Mouse (Mus musculus): ENCODE measurements at regions not wholly inside any gene's neighbourhood (a gene's known extent, or its start where the extent isn't known, plus 50 kb on each side); places are given as distances from the start of the nearest gene placed in this dataset.

- Histone ChIP-seq H3K4me1 (ENCODE audit: control insufficient read depth in 1 of 2, insufficient read depth in 2 of 2) (peaks cover 7 to 29% of the 10 kb centered on the region in 2 experiments), H3K4me2 (ENCODE audit: insufficient read depth, low read depth, poor library complexity, severe bottlenecking) (peak overlapping the region; percentile 63; the same call in 1 of the 2 replicates), H3K9me3 (replicated peaks; ENCODE audit: low read length) (no peaks in the 10 kb centered on the region), H3K79me2 (replicated peaks; ENCODE audit: control insufficient read depth, extremely low read depth, insufficient read depth, poor library complexity, severe bottlenecking) (no peaks in the 10 kb centered on the region), H3K36me3 (replicated peaks in 1 of 2; ENCODE audit: control insufficient read depth in 1 of 2, insufficient read depth in 1 of 2, low read length in 1 of 2) (no peaks in the 10 kb centered on the region), H3K9ac (ENCODE audit: insufficient read depth, low read depth) (no peak overlapping the region), H3K27me3 (replicated peaks) (no peaks in the 10 kb centered on the region), H3K4me3 (replicated peaks in 1 of 3; ENCODE audit: low read depth in 2 of 3, low read length in 2 of 3, poor library complexity in 1 of 3) (no peak overlapping the region), H3K27ac (ENCODE audit: insufficient read depth, low read depth) (peak overlapping the region; percentile 61)
- peak; percentile 61; the same call in 1 of the 2 replicates for TF ChIP-seq TBP (conservative IDR thresholded peaks at IDR 0.05; ENCODE audit: low read depth, low read length)
- TF ChIP-seq MEF2A (IDR thresholded peaks at IDR 0.05; ENCODE audit: borderline replicate concordance, low read depth, low read length), result peak; percentile 86
- TF ChIP-seq SIN3A (IDR thresholded peaks at IDR 0.05; ENCODE audit: low read length), result peak; percentile 42; the same call in 1 of the 2 replicates
- TF ChIP-seq POLR2AphosphoS2 (IDR thresholded peaks at IDR 0.05; ENCODE audit: low read depth, low read length), result no peak
- no peak for TF ChIP-seq ZC3H11A (IDR thresholded peaks at IDR 0.05; ENCODE audit: low read depth, low read length)
- no peak for TF ChIP-seq HCFC1 (IDR thresholded peaks at IDR 0.05; ENCODE audit: low read depth, low read length)
- TF ChIP-seq RCOR1 (conservative IDR thresholded peaks at IDR 0.05; ENCODE audit: low read depth, low read length), result 0 out of 2 replicates have a peak, but pooled peaks have one; percentile 21
- TF ChIP-seq JUN (IDR thresholded peaks at IDR 0.05; ENCODE audit: insufficient read depth, low read depth, low read length), result peak; percentile 100
- peak; percentile 99 for TF ChIP-seq TCF12 (IDR thresholded peaks at IDR 0.05; ENCODE audit: low read depth, low read length)
- no peak for TF ChIP-seq PAX5 (IDR thresholded peaks at IDR 0.05; ENCODE audit: low read length)
- TF ChIP-seq CHD2 (IDR thresholded peaks at IDR 0.05; ENCODE audit: low read length), result 0 out of 2 replicates have a peak, but pooled peaks have one; percentile 39
- peak; percentile 96 for TF ChIP-seq JUND (conservative IDR thresholded peaks at IDR 0.05; ENCODE audit: low read depth, low read length)
- TF ChIP-seq RAD21 (IDR thresholded peaks at IDR 0.05; ENCODE audit: low read depth, low read length), result peak; percentile 36
- no peak for TF ChIP-seq USF2 (conservative IDR thresholded peaks at IDR 0.05; ENCODE audit: low read depth, low read length)
- 0 out of 2 replicates have a peak, but pooled peaks have one; percentile 61 for TF ChIP-seq MAX (IDR thresholded peaks at IDR 0.05; ENCODE audit: low read length)
- no peak for TF ChIP-seq POLR2A (IDR thresholded peaks at IDR 0.05; ENCODE audit: low read depth, low read length)
- peak; percentile 46; the same call in 1 of the 2 replicates for TF ChIP-seq MYC (IDR thresholded peaks at IDR 0.05; ENCODE audit: low read depth, low read length)
- peak; percentile 81; the same call in 1 of the 2 replicates for TF ChIP-seq IRF4 (IDR thresholded peaks at IDR 0.05; ENCODE audit: low read depth, low read length)
- TF ChIP-seq ETS1 (conservative IDR thresholded peaks at IDR 0.05; ENCODE audit: low read depth, low read length), result peak; percentile 94
- TF ChIP-seq SMC3 (IDR thresholded peaks at IDR 0.05; ENCODE audit: low read depth, low read length), result peak; percentile 23
- TF ChIP-seq EP300 (IDR thresholded peaks at IDR 0.05; ENCODE audit: low read length), result peak; percentile 93
- peak; percentile 59 for TF ChIP-seq BHLHE40 (IDR thresholded peaks at IDR 0.05; ENCODE audit: low read depth, low read length)
- peak; percentile 76 for DNase-seq (ENCODE audit: extremely low read depth)
- dilution Hi-C loops (cut with MboI; ENCODE audit: extremely low pct_ligation_motif_present, extremely low pct_unique_long_range_greater_than_20kb, low sequenced_read_pairs) (no loop called here), in situ Hi-C loops (cut with MboI; ENCODE audit: low pct_ligation_motif_present, low pct_unique_long_range_greater_than_20kb, low sequenced_read_pairs) (loop anchor here (5.0 kb wide), 1 partner anchor 226 kb away; the partner anchor contains the start of gene Itga4)
Observed at GRCm38 (mm10) chr2:79030990-79031389, 163.1 kb downstream of the Ube2e3 start.

- peak overlapping the region; percentile 64 for H3K27ac ChIP-seq (ENCODE audit: insufficient read depth, low read depth)
- H3K79me2 ChIP-seq (replicated peaks; ENCODE audit: control insufficient read depth, extremely low read depth, insufficient read depth, poor library complexity, severe bottlenecking), result no peaks in the 10 kb centered on the region
- H3K4me3 ChIP-seq (replicated peaks in 1 of 3; ENCODE audit: low read depth in 2 of 3, low read length in 2 of 3, poor library complexity in 1 of 3), result no peak overlapping the region
- no peak overlapping the region for H3K9ac ChIP-seq (ENCODE audit: insufficient read depth, low read depth)
- H3K9me3 ChIP-seq (replicated peaks; ENCODE audit: low read length), result no peaks in the 10 kb centered on the region
- H3K4me1 ChIP-seq (ENCODE audit: control insufficient read depth in 1 of 2, insufficient read depth in 2 of 2), result peaks cover 23 to 46% of the 10 kb centered on the region in 2 experiments
- in situ Hi-C loops (cut with MboI; ENCODE audit: low pct_ligation_motif_present, low pct_unique_long_range_greater_than_20kb, low sequenced_read_pairs) (no loop called here), dilution Hi-C loops (cut with MboI; ENCODE audit: extremely low pct_ligation_motif_present, extremely low pct_unique_long_range_greater_than_20kb, low sequenced_read_pairs) (no loop called here)
- H3K4me2 ChIP-seq (ENCODE audit: insufficient read depth, low read depth, poor library complexity, severe bottlenecking), result peak overlapping the region; percentile 56
- H3K27me3 ChIP-seq (replicated peaks), result no peaks in the 10 kb centered on the region
- no peaks in the 10 kb centered on the region for H3K36me3 ChIP-seq (replicated peaks in 1 of 2; ENCODE audit: control insufficient read depth in 1 of 2, insufficient read depth in 1 of 2, low read length in 1 of 2)
- DNase-seq (ENCODE audit: extremely low read depth), result peak; percentile 58
- TF ChIP-seq E2F4 (IDR thresholded peaks at IDR 0.05; ENCODE audit: insufficient replicate concordance, low read depth, low read length) (no peak), ELF1 (IDR thresholded peaks at IDR 0.05; ENCODE audit: low read depth, low read length) (peak; percentile 39; the same call in 1 of the 2 replicates), POLR2AphosphoS2 (IDR thresholded peaks at IDR 0.05; ENCODE audit: low read depth, low read length) (no peak), ZMIZ1 (IDR thresholded peaks at IDR 0.05; ENCODE audit: low read depth, low read length) (no peak), HCFC1 (IDR thresholded peaks at IDR 0.05; ENCODE audit: low read depth, low read length) (peak; percentile 17; the same call in 1 of the 2 replicates), NRF1 (IDR thresholded peaks at IDR 0.05; ENCODE audit: low read depth, low read length) (no peak), SMC3 (IDR thresholded peaks at IDR 0.05; ENCODE audit: low read depth, low read length) (peak; percentile 19; the same call in 1 of the 2 replicates), MEF2A (IDR thresholded peaks at IDR 0.05; ENCODE audit: borderline replicate concordance, low read depth, low read length) (peak; percentile 83), RCOR1 (conservative IDR thresholded peaks at IDR 0.05; ENCODE audit: low read depth, low read length) (peak; percentile 93; the same call in 1 of the 2 replicates), RAD21 (IDR thresholded peaks at IDR 0.05; ENCODE audit: low read depth, low read length) (peak; percentile 15), PAX5 (IDR thresholded peaks at IDR 0.05; ENCODE audit: low read length) (no peak), MYC (IDR thresholded peaks at IDR 0.05; ENCODE audit: low read depth, low read length) (no peak), POLR2A (IDR thresholded peaks at IDR 0.05; ENCODE audit: low read depth, low read length) (no peak), JUN (IDR thresholded peaks at IDR 0.05; ENCODE audit: insufficient read depth, low read depth, low read length) (peak; percentile 36; the same call in 1 of the 2 replicates), ZC3H11A (IDR thresholded peaks at IDR 0.05; ENCODE audit: low read depth, low read length) (no peak), ZKSCAN1 (IDR thresholded peaks at IDR 0.05; ENCODE audit: borderline replicate concordance, low read depth, low read length) (no peak), ETS1 (conservative IDR thresholded peaks at IDR 0.05; ENCODE audit: low read depth, low read length) (peak; percentile 55), IRF4 (IDR thresholded peaks at IDR 0.05; ENCODE audit: low read depth, low read length) (peak; percentile 97), CHD1 (IDR thresholded peaks at IDR 0.05; ENCODE audit: low read depth, low read length) (no peak), MAX (IDR thresholded peaks at IDR 0.05; ENCODE audit: low read length) (no peak), USF1 (IDR thresholded peaks at IDR 0.05; ENCODE audit: low read depth, low read length) (no peak)
Observed at GRCm38 (mm10) chr2:79036296-79036695, 168.4 kb downstream of the Ube2e3 start.
